Mouse (Mus musculus) forebrain, embryonic 14.5 days (tissue): ENCODE data around the gene Stoml2. TPM values are rescaled to one million over a fixed set of nuclear protein-coding genes. Genes with fewer than 3 reads are reported as not detected.

Experiments
- ATAC-seq: fragments of 200-750 bp; cut with Nextera tagmentation; 2 replicates; pipeline ENCODE4 v1.8.0; 2017; ENCODE audit warnings: mild to moderate bottlenecking, moderate library complexity
- DNase-seq: peaks from one replicate; pipeline ENCODE4 v3.0.0-alpha.2; 2015; ENCODE audit warnings: low spot score
- H3K27ac ChIP-seq: fragments of 300-500 bp; sonication (generic); 2 replicates; pipeline ENCODE4 v1.5.1; 2014; ENCODE audit warnings: low read depth, mild to moderate bottlenecking, control low read depth, low read length, moderate library complexity
- H3K27me3 ChIP-seq: fragments of 300-500 bp; sonication (generic); replicated peaks from 2 replicates; pipeline ENCODE4 v1.6.1; 2014; ENCODE audit warnings: low read length, control low read depth, mixed read lengths; ENCODE audit not compliant: control insufficient read depth, insufficient read depth
- H3K36me3 ChIP-seq: fragments of 300-500 bp; sonication (generic); 2 replicates; pipeline ENCODE4 v1.6.1; 2014; ENCODE audit warnings: low read length, control low read depth; ENCODE audit not compliant: control insufficient read depth, insufficient read depth
- H3K4me1 ChIP-seq: fragments of 300-500 bp; sonication (generic); 2 replicates; pipeline ENCODE4 v1.6.1; 2014; ENCODE audit warnings: antibody characterized with exemption, low read length, control low read depth; ENCODE audit not compliant: control insufficient read depth, insufficient read depth
- H3K4me2 ChIP-seq: fragments of 300-500 bp; sonication (generic); 2 replicates; pipeline ENCODE4 v1.6.1; 2014; ENCODE audit warnings: mild to moderate bottlenecking, control low read depth, low read length
- H3K4me3 ChIP-seq: fragments of 300-500 bp; sonication (generic); 2 replicates; pipeline ENCODE4 v1.5.1; 2014; ENCODE audit warnings: low read depth, low read length, control low read depth
- H3K9ac ChIP-seq: fragments of 300-500 bp; sonication (generic); 2 replicates; pipeline ENCODE4 v1.6.1; 2014; ENCODE audit warnings: mild to moderate bottlenecking, low read length, control low read depth, moderate library complexity
- H3K9me3 ChIP-seq: fragments of 300-500 bp; sonication (generic); replicated peaks from 2 replicates; pipeline ENCODE4 v1.6.1; 2016; ENCODE audit warnings: low read length, control low read depth, mixed read lengths; ENCODE audit not compliant: control insufficient read depth
- WGBS: fragments of 180-500 bp; shearing (Covaris S2); extraction: QIAGEN DNeasy Blood & Tissue Kit; methylation state at CpG from one replicate; pipeline ENCODE4 v1.1.7; 2014; 5-methylcytosine and 5-hydroxymethylcytosine counted together
- polyA plus RNA-seq: library from polyadenylated mRNA; unstranded; fragments of >200 nt; fragmentation: Nextera tagmentation; extraction: Ambion mirVana; gene quantifications from 2 replicates; pipeline ENCODE4 v1.2.1, GENCODE M21; 2014

Gene Stoml2
- polyA plus RNA-seq, 1 experiment from 2014 or later = 334 TPM

GRCm38 (mm10) chr4:43032501-43032900 lies 991 bp upstream of the Stoml2 start:
- ATAC-seq = no peak
- no peak for DNase-seq
- Histone ChIP-seq H3K9me3 (no peaks in the 10 kb centered on the region), H3K27ac (peak overlapping the region; percentile 46; the same call in 1 of the 2 replicates), H3K4me2 (no peak overlapping the region), H3K4me3 (no peak overlapping the region), H3K36me3 (peaks cover 69% of the 10 kb centered on the region), H3K4me1 (peaks cover 9% of the 10 kb centered on the region; the same call in 1 of the 2 replicates), H3K9ac (no peak overlapping the region), H3K27me3 (no peaks in the 10 kb centered on the region)
- 100% methylated on average over 1 of the region's 1 CpGs for WGBS

GRCm38 (mm10) chr4:43030780-43031230 lies 705 bp downstream of the Stoml2 start:
- 2% methylated on average over 28 of the region's 28 CpGs for WGBS
- DNase-seq (no peak), ATAC-seq (no peak; the same call in none of the 2 replicates)
- Histone ChIP-seq H3K4me3 (peak overlapping the region; percentile 81), H3K9me3 (no peaks in the 10 kb centered on the region), H3K27ac (peak overlapping the region; percentile 83), H3K4me1 (peaks cover 9% of the 10 kb centered on the region; the same call in 1 of the 2 replicates), H3K36me3 (peaks cover 66% of the 10 kb centered on the region), H3K27me3 (no peaks in the 10 kb centered on the region), H3K4me2 (peak overlapping the region; percentile 77), H3K9ac (peak overlapping the region; percentile 91)

DNA sequence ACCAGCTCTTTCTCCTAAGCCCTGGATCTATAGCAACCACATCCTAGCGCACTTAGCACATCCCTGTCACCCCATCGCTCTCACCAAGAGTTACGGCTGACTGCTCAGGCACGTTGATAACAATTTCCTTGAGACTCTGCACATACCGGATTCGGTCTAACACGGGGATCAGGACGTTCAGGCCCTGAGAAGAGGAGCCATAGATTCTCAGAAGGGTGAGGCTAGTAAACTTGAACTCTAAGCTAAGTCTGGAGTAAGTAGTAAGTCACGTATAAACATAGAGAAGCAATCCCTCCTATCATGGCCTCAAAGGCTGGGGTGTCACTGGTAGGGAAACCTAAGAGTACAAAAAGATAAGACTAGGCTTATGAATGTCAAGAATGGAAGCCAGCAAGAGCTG lies 1.2 kb downstream of the Stoml2 start:
- H3K9ac ChIP-seq = peak overlapping the region; percentile 91
- H3K27me3 ChIP-seq = no peaks in the 10 kb centered on the region
- peaks cover 62% of the 10 kb centered on the region for H3K36me3 ChIP-seq
- H3K4me1 ChIP-seq = peaks cover 9% of the 10 kb centered on the region; the same call in 1 of the 2 replicates
- no peaks in the 10 kb centered on the region for H3K9me3 ChIP-seq
- ATAC-seq (no peak), DNase-seq (no peak)
- H3K27ac ChIP-seq = 0 out of 2 replicates have a peak overlapping the region, but pooled peaks have one; percentile 83
- peak overlapping the region; percentile 81 for H3K4me3 ChIP-seq
- peak overlapping the region; percentile 77 for H3K4me2 ChIP-seq
- WGBS = 84% methylated on average over 9 of the region's 9 CpGs

DNA sequence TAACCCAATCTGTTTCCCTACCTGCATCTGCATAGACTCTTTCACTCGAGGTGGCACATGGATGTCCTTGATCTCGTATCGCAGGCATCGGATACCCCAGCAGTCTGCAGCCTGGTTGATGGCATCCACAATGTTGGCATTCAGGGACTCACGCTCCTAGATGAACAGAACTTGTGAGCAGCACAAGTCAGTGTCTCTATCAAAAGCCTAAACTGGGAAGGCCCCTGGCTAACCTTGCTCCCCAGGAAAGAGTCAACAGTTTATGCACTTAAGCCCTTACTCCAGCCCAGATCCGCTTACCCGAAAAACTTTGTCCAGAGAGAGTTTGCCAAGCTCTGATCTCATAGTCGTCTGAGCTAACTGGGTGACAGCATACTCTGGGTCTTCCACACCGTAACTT lies 1.8 kb downstream of the Stoml2 start:
- 93% methylated on average over 9 of the region's 9 CpGs for WGBS
- Histone ChIP-seq H3K9me3 (no peaks in the 10 kb centered on the region), H3K9ac (no peak overlapping the region), H3K27ac (no peak overlapping the region), H3K4me3 (no peak overlapping the region), H3K4me1 (peaks cover 13% of the 10 kb centered on the region), H3K4me2 (peak overlapping the region; percentile 77; the same call in 1 of the 2 replicates), H3K36me3 (peaks cover 56% of the 10 kb centered on the region), H3K27me3 (no peaks in the 10 kb centered on the region)
- ATAC-seq = no peak
- no peak for DNase-seq

- no peak for ATAC-seq
- 93% methylated on average over 7 of the region's 7 CpGs for WGBS
- Histone ChIP-seq H3K9me3 (no peaks in the 10 kb centered on the region), H3K27me3 (no peaks in the 10 kb centered on the region), H3K4me2 (no peak overlapping the region), H3K36me3 (peaks cover 50% of the 10 kb centered on the region), H3K9ac (no peak overlapping the region), H3K27ac (no peak overlapping the region), H3K4me1 (peaks cover 18% of the 10 kb centered on the region), H3K4me3 (no peak overlapping the region)
- DNase-seq = no peak
Measured at GRCm38 (mm10) chr4:43029121-43029520, 2.4 kb downstream of the Stoml2 start.

- Histone ChIP-seq H3K9me3 (no peaks in the 10 kb centered on the region), H3K4me3 (peak within 1 kb of the TSS; percentile 55), H3K9ac (peak within 1 kb of the TSS; percentile 63), H3K27ac (peak within 1 kb of the TSS; percentile 87), H3K4me2 (peak within 1 kb of the TSS; percentile 72), H3K27me3 (no peaks in the 10 kb centered on the region), H3K36me3 (peaks cover 67% of the 10 kb centered on the region), H3K4me1 (peaks cover 12% of the 10 kb centered on the region)
- peak; percentile 96 for DNase-seq
- 9% methylated on average over 42 of the region's 42 CpGs for WGBS
- ATAC-seq = peak; percentile 96
Measured at GRCm38 (mm10) chr4:43025084-43025960, 6.2 kb downstream of the Stoml2 start, which contains the start of gene Pigo. Pigo (minus strand) TSS chr4:43025819.

DNA sequence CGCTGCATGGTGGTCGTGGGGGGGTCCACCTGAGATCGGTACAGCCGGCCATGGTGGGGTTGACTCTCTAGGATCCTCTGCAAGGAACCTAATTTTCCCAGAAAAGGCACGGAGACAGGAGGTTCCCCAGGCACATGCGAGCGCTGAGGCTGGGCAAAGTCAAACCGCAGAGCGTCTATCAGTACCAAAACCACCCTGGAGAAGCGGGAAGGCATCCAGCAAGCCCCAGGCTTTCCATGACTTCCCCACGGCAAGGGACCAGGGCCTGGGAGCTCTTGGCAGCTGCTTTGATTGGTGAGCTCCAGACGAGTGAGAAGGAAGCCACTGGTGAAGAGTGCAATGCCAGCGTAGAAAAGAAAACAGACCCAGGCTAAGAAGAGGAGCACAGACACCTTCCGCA lies 6.8 kb downstream of the Stoml2 start:
- WGBS = 85% methylated on average over 14 of the region's 14 CpGs
- Histone ChIP-seq H3K27me3 (no peaks in the 10 kb centered on the region), H3K36me3 (peaks cover 72% of the 10 kb centered on the region), H3K4me2 (peak overlapping the region; percentile 72), H3K27ac (peak overlapping the region; percentile 87; the same call in 1 of the 2 replicates), H3K4me1 (peaks cover 10% of the 10 kb centered on the region), H3K9me3 (no peaks in the 10 kb centered on the region), H3K4me3 (peak overlapping the region; percentile 55), H3K9ac (peak overlapping the region; percentile 63; the same call in 1 of the 2 replicates)
- no peak for ATAC-seq
- DNase-seq = no peak

- no peak for ATAC-seq
- no peak overlapping the region for H3K4me3 ChIP-seq
- 64% methylated on average over 17 of the region's 17 CpGs for WGBS
- H3K27me3 ChIP-seq = no peaks in the 10 kb centered on the region
- H3K36me3 ChIP-seq = peaks cover 74% of the 10 kb centered on the region
- H3K4me1 ChIP-seq = peaks cover 10% of the 10 kb centered on the region
- no peak for DNase-seq
- no peak overlapping the region for H3K4me2 ChIP-seq
- no peak overlapping the region for H3K27ac ChIP-seq
- no peak overlapping the region for H3K9ac ChIP-seq
- no peaks in the 10 kb centered on the region for H3K9me3 ChIP-seq
Measured at GRCm38 (mm10) chr4:43021341-43021740, 10.2 kb downstream of the Stoml2 start.

DNA sequence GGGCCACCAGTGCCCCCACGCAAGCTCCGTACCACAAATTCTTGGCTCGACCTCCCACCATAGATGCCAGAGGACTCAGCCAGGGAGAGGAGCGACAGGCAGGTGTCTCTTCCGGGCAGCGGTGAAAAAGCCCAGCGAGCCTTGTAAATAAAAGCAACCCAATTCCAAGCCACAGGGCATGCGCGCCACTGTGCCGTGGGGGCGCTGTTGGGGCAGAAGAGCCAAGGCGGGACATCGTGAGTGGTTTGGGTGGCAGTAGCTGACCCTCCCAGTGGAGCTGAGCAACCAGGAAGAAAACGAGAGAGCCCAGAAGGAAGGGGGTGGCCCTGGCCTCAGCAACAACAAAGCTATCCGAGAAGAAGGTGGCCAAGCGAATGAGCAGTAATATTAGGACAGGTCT lies 10.6 kb downstream of the Stoml2 start:
- DNase-seq (no peak), ATAC-seq (no peak)
- Histone ChIP-seq H3K9me3 (no peaks in the 10 kb centered on the region), H3K9ac (no peak overlapping the region), H3K27ac (no peak overlapping the region), H3K4me2 (no peak overlapping the region), H3K36me3 (peaks cover 74% of the 10 kb centered on the region), H3K27me3 (no peaks in the 10 kb centered on the region), H3K4me3 (no peak overlapping the region), H3K4me1 (peaks cover 10% of the 10 kb centered on the region)
- 87% methylated on average over 16 of the region's 16 CpGs for WGBS
